Mouse (Mus musculus): ENCODE data around the gene Cc2d1a.

Cc2d1a gene

GRCm38 (mm10) chr8:84147769-84148530 is at the start of gene Cc2d1a, which contains the start of gene 4930432K21Rik:
Cc2d1a (minus strand) TSS chr8:84147936.
4930432K21Rik (plus strand) TSS chr8:84148025.
- DNase-seq (ENCODE audit: low read depth, low spot score), result peak; percentile 99

GRCm38 (mm10) chr8:84197141-84197921 is 49.6 kb upstream of the Cc2d1a start:
- peak; percentile 84 for DNase-seq (ENCODE audit: low read depth, low spot score)

- no peak for DNase-seq (ENCODE audit: low read depth, low spot score)
Measured at GRCm38 (mm10) chr8:84194224-84194743, 46.5 kb upstream of the Cc2d1a start.

- DNase-seq (ENCODE audit: low read depth, low spot score), result no peak
Measured at GRCm38 (mm10) chr8:84193566-84193965, 45.8 kb upstream of the Cc2d1a start.

GRCm38 (mm10) chr8:84193161-84193560 is 45.4 kb upstream of the Cc2d1a start:
- DNase-seq (ENCODE audit: low read depth, low spot score), result no peak

- DNase-seq (ENCODE audit: low read depth, low spot score), result peak; percentile 68
Measured at GRCm38 (mm10) chr8:84192555-84192954, 44.8 kb upstream of the Cc2d1a start.

- peak; percentile 97 for DNase-seq (ENCODE audit: low read depth, low spot score)
Measured at GRCm38 (mm10) chr8:84192023-84192422, 44.3 kb upstream of the Cc2d1a start.

GRCm38 (mm10) chr8:84190191-84190867 is 42.6 kb upstream of the Cc2d1a start:
- DNase-seq (ENCODE audit: low read depth, low spot score), result peak; percentile 95

GRCm38 (mm10) chr8:84189603-84190002 is 41.9 kb upstream of the Cc2d1a start:
- peak; percentile 75 for DNase-seq (ENCODE audit: low read depth, low spot score)

- no peak for DNase-seq (ENCODE audit: low read depth, low spot score)
Measured at GRCm38 (mm10) chr8:84188671-84189070, 40.9 kb upstream of the Cc2d1a start.

GRCm38 (mm10) chr8:84187065-84187755 is 39.5 kb upstream of the Cc2d1a start:
- peak; percentile 89 for DNase-seq (ENCODE audit: low read depth, low spot score)

GRCm38 (mm10) chr8:84186547-84186946 is 38.8 kb upstream of the Cc2d1a start:
- DNase-seq (ENCODE audit: low read depth, low spot score), result peak; percentile 96

- no peak for DNase-seq (ENCODE audit: low read depth, low spot score)
Measured at GRCm38 (mm10) chr8:84185117-84185516, 37.4 kb upstream of the Cc2d1a start, which contains the start of gene Nanos3. Nanos3 (minus strand) TSS chr8:84185217.

- DNase-seq (ENCODE audit: low read depth, low spot score), result no peak
Measured at GRCm38 (mm10) chr8:84184085-84185043, 36.6 kb upstream of the Cc2d1a start.

GRCm38 (mm10) chr8:84183261-84184084 is 35.7 kb upstream of the Cc2d1a start:
- no peak for DNase-seq (ENCODE audit: low read depth, low spot score)

GRCm38 (mm10) chr8:84182833-84183232 is 35.1 kb upstream of the Cc2d1a start:
- no peak for DNase-seq (ENCODE audit: low read depth, low spot score)

GRCm38 (mm10) chr8:84180530-84181190 is 32.9 kb upstream of the Cc2d1a start:
- DNase-seq (ENCODE audit: low read depth, low spot score), result no peak

- DNase-seq (ENCODE audit: low read depth, low spot score), result no peak
Measured at GRCm38 (mm10) chr8:84179946-84180345, 32.2 kb upstream of the Cc2d1a start.

- DNase-seq (ENCODE audit: low read depth, low spot score), result no peak
Measured at GRCm38 (mm10) chr8:84178592-84178991, 30.9 kb upstream of the Cc2d1a start.
